Mouse (Mus musculus) stomach, embryonic 14.5 days (tissue): ENCODE measurements around the gene Cyp27b1. TPM values are rescaled to one million over a fixed set of nuclear protein-coding genes. Genes with fewer than 3 reads are reported as not detected.

Source experiments
- ATAC-seq: fragments of 200-750 bp; cut with Nextera tagmentation; 2 replicates; pipeline ENCODE4 v1.8.0; 2017; ENCODE audit warnings: low read depth, moderate TSS enrichment; ENCODE audit not compliant: insufficient number of reproducible peaks, insufficient read depth, low FRiP score
- H3K27ac ChIP-seq: fragments of 300-500 bp; sonication (generic); 2 replicates; pipeline ENCODE4 v1.5.1; 2014; ENCODE audit warnings: mild to moderate bottlenecking, low read length, moderate library complexity, mixed read lengths
- H3K27me3 ChIP-seq: fragments of 300-500 bp; sonication (generic); 2 replicates; pipeline ENCODE4 v1.6.1; 2014; ENCODE audit warnings: low read length, control low read depth, mixed read lengths; ENCODE audit not compliant: control insufficient read depth, insufficient read depth
- H3K36me3 ChIP-seq: fragments of 300-500 bp; sonication (generic); 2 replicates; pipeline ENCODE4 v1.6.1; 2014; ENCODE audit warnings: mild to moderate bottlenecking, control low read depth, low read length, moderate library complexity, mixed read lengths; ENCODE audit not compliant: control insufficient read depth, insufficient read depth
- H3K4me1 ChIP-seq: fragments of 300-500 bp; sonication (generic); 2 replicates; pipeline ENCODE4 v1.6.1; 2014; ENCODE audit warnings: low read length, control low read depth, mixed read lengths; ENCODE audit not compliant: control insufficient read depth, insufficient read depth
- H3K4me2 ChIP-seq: fragments of 300-500 bp; sonication (generic); replicated peaks from 2 replicates; pipeline ENCODE4 v1.6.1; 2014; ENCODE audit warnings: low read depth, low read length, control low read depth
- H3K4me3 ChIP-seq: fragments of 300-500 bp; sonication (generic); 2 replicates; pipeline ENCODE4 v1.5.1; 2014; ENCODE audit warnings: low read depth, low read length, control low read depth
- H3K9ac ChIP-seq: fragments of 300-500 bp; sonication (generic); replicated peaks from 2 replicates; pipeline ENCODE4 v1.6.1; 2014; ENCODE audit warnings: low read depth, mild to moderate bottlenecking, control low read depth, low read length, moderate library complexity, mixed read lengths
- H3K9me3 ChIP-seq: fragments of 300-500 bp; sonication (generic); 2 replicates; pipeline ENCODE4 v1.6.1; 2016; ENCODE audit warnings: low read depth, low read length, control low read depth; ENCODE audit not compliant: control insufficient read depth
- WGBS: fragments of 180-500 bp; shearing (Covaris S2); extraction: QIAGEN DNeasy Blood & Tissue Kit; methylation state at CpG from one replicate; pipeline ENCODE4 v1.1.7; 2014; 5-methylcytosine and 5-hydroxymethylcytosine counted together
- polyA plus RNA-seq: library from polyadenylated mRNA; unstranded; fragments of >200 nt; fragmentation: Nextera tagmentation; extraction: Ambion mirVana; gene quantifications from 2 replicates; pipeline ENCODE4 v1.2.1, GENCODE M21; 2014

Gene Cyp27b1
- polyA plus RNA-seq, 1 experiment from 2014 or later, result 0.13 TPM

GRCm38 (mm10) chr10:127085052-127085451 is 37.0 kb downstream of the Cyp27b1 start:
- Histone ChIP-seq H3K9me3 (no peaks in the 10 kb centered on the region), H3K27ac (no peak overlapping the region), H3K36me3 (no peaks in the 10 kb centered on the region), H3K4me2 (no peak overlapping the region), H3K27me3 (peaks cover 30% of the 10 kb centered on the region), H3K9ac (no peak overlapping the region), H3K4me3 (no peak overlapping the region), H3K4me1 (peaks cover 13% of the 10 kb centered on the region)
- no peak for ATAC-seq
- 81% methylated on average over 9 of the region's 9 CpGs for WGBS

DNA sequence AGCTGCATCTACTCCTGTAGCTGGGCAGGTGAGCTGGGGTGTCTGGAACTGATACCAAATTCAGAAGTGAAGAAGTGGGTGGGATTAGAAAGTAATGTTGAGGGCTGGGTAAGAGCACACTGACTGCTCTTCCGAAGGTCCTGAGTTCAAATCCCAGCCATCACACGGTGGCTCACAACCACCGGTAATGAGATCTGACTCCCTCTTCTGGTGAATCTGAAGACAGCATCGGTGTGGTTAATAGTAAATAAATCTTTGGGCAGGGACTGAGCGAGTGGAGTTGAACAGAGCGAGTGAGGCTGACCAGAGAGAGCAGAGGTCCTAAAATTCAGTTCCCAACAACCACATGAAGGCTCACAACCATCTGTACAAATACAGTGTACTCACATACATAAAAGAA is 37.6 kb downstream of the Cyp27b1 start:
- peaks cover 30% of the 10 kb centered on the region for H3K27me3 ChIP-seq
- ATAC-seq, result no peak
- H3K27ac ChIP-seq, result no peak overlapping the region
- peaks cover 12% of the 10 kb centered on the region for H3K4me1 ChIP-seq
- no peaks in the 10 kb centered on the region for H3K36me3 ChIP-seq
- H3K9ac ChIP-seq, result no peak overlapping the region
- H3K4me2 ChIP-seq, result no peak overlapping the region
- 68% methylated on average over 6 of the region's 6 CpGs for WGBS
- H3K4me3 ChIP-seq, result no peak overlapping the region
- H3K9me3 ChIP-seq, result no peaks in the 10 kb centered on the region

DNA sequence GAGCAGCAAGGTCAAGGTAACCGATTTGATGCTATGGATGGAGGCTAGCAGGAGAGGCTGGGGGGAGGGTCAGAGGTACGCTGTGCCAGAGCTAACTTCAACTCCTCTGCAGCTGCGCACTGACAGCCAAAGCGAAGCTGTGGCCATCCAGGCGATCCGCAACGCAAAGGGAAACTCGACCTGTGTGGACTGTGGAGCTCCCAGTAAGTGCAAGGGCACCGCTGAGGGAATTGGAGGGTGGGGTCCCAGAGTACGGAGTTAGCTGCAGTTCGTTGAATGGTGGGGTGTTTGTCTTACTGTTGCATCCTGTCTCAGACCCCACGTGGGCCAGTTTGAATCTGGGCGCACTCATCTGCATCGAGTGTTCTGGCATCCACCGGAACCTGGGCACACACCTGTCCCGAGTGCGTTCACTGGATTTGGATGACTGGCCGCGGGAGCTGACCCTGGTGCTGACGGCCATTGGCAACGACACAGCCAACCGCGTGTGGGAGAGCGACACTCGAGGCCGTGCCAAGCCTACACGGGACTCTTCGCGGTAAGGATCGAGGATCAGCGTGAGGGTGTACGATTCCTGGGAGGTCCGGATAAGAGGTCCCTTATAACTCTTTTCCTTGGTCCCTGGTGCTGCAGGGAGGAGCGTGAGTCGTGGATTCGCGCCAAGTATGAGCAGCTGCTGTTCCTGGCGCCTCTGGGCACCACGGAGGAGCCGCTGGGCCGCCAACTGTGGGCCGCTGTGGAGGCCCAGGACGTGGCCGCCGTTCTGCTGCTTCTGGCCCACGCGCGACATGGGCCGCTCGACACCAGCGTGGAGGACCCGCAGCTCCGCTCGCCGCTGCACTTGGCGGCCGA is 42.7 kb downstream of the Cyp27b1 start:
- Histone ChIP-seq H3K9ac (no peak overlapping the region), H3K36me3 (no peaks in the 10 kb centered on the region), H3K4me3 (peak overlapping the region; percentile 19), H3K27me3 (peaks cover 38% of the 10 kb centered on the region), H3K27ac (no peak overlapping the region), H3K4me2 (peak overlapping the region; percentile 30; the same call in 1 of the 2 replicates), H3K9me3 (no peaks in the 10 kb centered on the region), H3K4me1 (peaks cover 16% of the 10 kb centered on the region)
- WGBS, result 6% methylated on average over 57 of the region's 57 CpGs
- no peak for ATAC-seq

GRCm38 (mm10) chr10:127091507-127092396 is 43.7 kb downstream of the Cyp27b1 start:
- Histone ChIP-seq H3K4me1 (peaks cover 16% of the 10 kb centered on the region), H3K27ac (no peak overlapping the region), H3K9me3 (no peaks in the 10 kb centered on the region), H3K9ac (no peak overlapping the region), H3K4me3 (peak overlapping the region; percentile 19), H3K36me3 (no peaks in the 10 kb centered on the region), H3K27me3 (peaks cover 38% of the 10 kb centered on the region), H3K4me2 (peak overlapping the region; percentile 30)
- WGBS, result 9% methylated on average over 37 of the region's 51 CpGs
- ATAC-seq, result no peak

DNA sequence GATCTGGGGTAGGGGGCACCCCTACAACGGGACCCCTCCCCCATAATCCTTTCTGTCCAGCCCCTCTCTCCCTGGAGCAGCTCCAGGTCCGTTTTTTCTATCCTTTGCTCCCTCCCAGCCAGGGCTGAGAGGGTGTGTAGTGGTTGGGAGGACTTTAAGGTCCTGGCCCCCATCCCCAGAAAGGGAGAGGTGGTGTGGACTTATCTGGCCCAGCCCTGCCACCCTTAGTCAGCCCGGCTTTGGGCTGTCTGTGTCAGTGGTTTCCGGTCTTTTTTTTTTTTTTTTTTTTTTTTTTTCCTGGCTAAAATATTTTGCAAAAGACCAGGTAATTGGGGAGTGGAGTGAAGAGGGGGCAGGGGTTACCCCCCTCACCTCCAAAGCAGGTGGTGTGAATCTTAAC is 44.7 kb downstream of the Cyp27b1 start:
- Histone ChIP-seq H3K4me2 (no peak overlapping the region), H3K9me3 (no peaks in the 10 kb centered on the region), H3K4me1 (peaks cover 16% of the 10 kb centered on the region), H3K27me3 (peaks cover 38% of the 10 kb centered on the region), H3K9ac (no peak overlapping the region), H3K36me3 (0 out of 2 replicates have a peak, but pooled peaks cover 5% of the 10 kb centered on the region), H3K27ac (no peak overlapping the region), H3K4me3 (no peak overlapping the region)
- no peak for ATAC-seq
- WGBS, result 53% methylated on average over 4 of the region's 4 CpGs

DNA sequence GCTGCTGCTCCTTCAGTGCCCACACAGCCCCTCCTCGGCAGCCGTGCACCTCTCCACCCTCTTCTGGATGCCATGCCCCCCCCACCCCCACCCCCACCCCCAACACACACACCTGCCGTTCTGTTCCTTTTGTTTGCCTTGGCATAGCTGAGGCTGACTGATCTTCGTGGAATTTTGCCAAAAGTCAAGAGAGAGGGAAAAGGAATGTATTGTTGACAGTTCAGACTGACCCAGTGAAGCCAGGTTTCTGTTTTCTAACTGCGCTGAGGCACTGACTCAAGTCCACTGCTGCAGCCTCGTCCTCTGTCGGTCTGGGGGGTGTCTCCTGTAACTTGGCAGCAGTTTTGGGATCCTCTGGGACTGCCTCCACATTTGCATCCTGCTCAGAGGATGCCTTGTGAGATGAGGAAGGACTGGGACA is 46.3 kb downstream of the Cyp27b1 start:
- Histone ChIP-seq H3K4me1 (peaks cover 16% of the 10 kb centered on the region), H3K36me3 (peaks cover 12% of the 10 kb centered on the region; the same call in 1 of the 2 replicates), H3K4me3 (no peak overlapping the region), H3K27me3 (peaks cover 32% of the 10 kb centered on the region), H3K9ac (no peak overlapping the region), H3K27ac (no peak overlapping the region), H3K9me3 (no peaks in the 10 kb centered on the region), H3K4me2 (no peak overlapping the region)
- ATAC-seq, result peak; percentile 68
- WGBS, result 30% methylated on average over 7 of the region's 7 CpGs

GRCm38 (mm10) chr10:127098514-127098913 is 50.5 kb downstream of the Cyp27b1 start:
- no peaks in the 10 kb centered on the region for H3K27me3 ChIP-seq
- ATAC-seq, result no peak
- 0 out of 2 replicates have a peak, but pooled peaks cover 3% of the 10 kb centered on the region for H3K4me1 ChIP-seq
- H3K4me2 ChIP-seq, result no peak overlapping the region
- H3K27ac ChIP-seq, result no peak overlapping the region
- no peak overlapping the region for H3K4me3 ChIP-seq
- no peak overlapping the region for H3K9ac ChIP-seq
- no peaks in the 10 kb centered on the region for H3K9me3 ChIP-seq
- peaks cover 19% of the 10 kb centered on the region; the same call in 1 of the 2 replicates for H3K36me3 ChIP-seq
- WGBS, result 78% methylated on average over 20 of the region's 20 CpGs

GRCm38 (mm10) chr10:127099191-127099590 is 51.1 kb downstream of the Cyp27b1 start:
- H3K27me3 ChIP-seq, result no peaks in the 10 kb centered on the region
- H3K4me2 ChIP-seq, result no peak overlapping the region
- H3K36me3 ChIP-seq, result peaks cover 19% of the 10 kb centered on the region; the same call in 1 of the 2 replicates
- ATAC-seq, result no peak
- H3K27ac ChIP-seq, result no peak overlapping the region
- H3K4me3 ChIP-seq, result no peak overlapping the region
- whole genome bisulfite sequencing, result 90% methylated on average over 10 of the region's 10 CpGs
- no peak overlapping the region for H3K9ac ChIP-seq
- H3K4me1 ChIP-seq, result 0 out of 2 replicates have a peak, but pooled peaks cover 3% of the 10 kb centered on the region
- no peaks in the 10 kb centered on the region for H3K9me3 ChIP-seq
